Mouse (Mus musculus) midbrain, postnatal 0 days (tissue): Measurements from ENCODE around the gene Pde4a. TPM values are rescaled to one million over a fixed set of nuclear protein-coding genes. Genes with fewer than 3 reads are reported as not detected.

Source experiments
- ATAC-seq: fragments of 200-750 bp; cut with Nextera tagmentation; 2 replicates; pipeline ENCODE4 v1.8.0; 2017; ENCODE audit warnings: moderate number of reproducible peaks, mild to moderate bottlenecking, moderate TSS enrichment, moderate library complexity; ENCODE audit not compliant: low FRiP score
- DNase-seq: peaks from one replicate; pipeline ENCODE4 v3.0.0-alpha.2; 2015; ENCODE audit warnings: low spot score
- H3K27ac ChIP-seq: fragments of 300-500 bp; sonication (generic); 2 replicates; pipeline ENCODE4 v1.5.1; 2014; ENCODE audit warnings: low read depth, mild to moderate bottlenecking, low read length, mixed read lengths
- H3K27me3 ChIP-seq: fragments of 300-500 bp; sonication (generic); 2 replicates; pipeline ENCODE4 v1.6.1; 2014; ENCODE audit warnings: low read length, control low read depth, mixed read lengths; ENCODE audit not compliant: insufficient read depth
- H3K36me3 ChIP-seq: fragments of 300-500 bp; sonication (generic); 2 replicates; pipeline ENCODE4 v1.6.1; 2014; ENCODE audit warnings: low read length, control low read depth, mixed read lengths; ENCODE audit not compliant: insufficient read depth
- H3K4me1 ChIP-seq: fragments of 300-500 bp; sonication (generic); 2 replicates; pipeline ENCODE4 v1.6.1; 2014; ENCODE audit warnings: mild to moderate bottlenecking, control low read depth, antibody characterized with exemption, low read length, mixed read lengths; ENCODE audit not compliant: insufficient read depth
- H3K4me2 ChIP-seq: fragments of 300-500 bp; sonication (generic); 2 replicates; pipeline ENCODE4 v1.6.1; 2014; ENCODE audit warnings: low read depth, mild to moderate bottlenecking, low read length, mixed read lengths; ENCODE audit not compliant: poor library complexity, severe bottlenecking
- H3K4me3 ChIP-seq: fragments of 300-500 bp; sonication (generic); 2 replicates; pipeline ENCODE4 v1.5.1; 2014; ENCODE audit warnings: low read depth, mild to moderate bottlenecking, low read length, moderate library complexity
- H3K9ac ChIP-seq: fragments of 300-500 bp; sonication (generic); replicated peaks from 2 replicates; pipeline ENCODE4 v1.6.1; 2014; ENCODE audit warnings: mild to moderate bottlenecking, low read length, moderate library complexity, mixed read lengths; ENCODE audit not compliant: poor library complexity, severe bottlenecking
- H3K9me3 ChIP-seq: fragments of 300-500 bp; sonication (generic); 2 replicates; pipeline ENCODE4 v1.6.1; 2016; ENCODE audit warnings: low read length, control low read depth
- CTCF ChIP-seq: IDR thresholded peaks from 2 replicates; pipeline ENCODE4 v1.5.1; 2016; ENCODE audit warnings: antibody characterized with exemption, mild to moderate bottlenecking
- WGBS: fragments of 180-500 bp; shearing (Covaris S2); extraction: QIAGEN DNeasy Blood & Tissue Kit; methylation state at CpG from one replicate; pipeline ENCODE4 v1.1.7; 2014; 5-methylcytosine and 5-hydroxymethylcytosine counted together
- polyA plus RNA-seq: library from polyadenylated mRNA; unstranded; fragments of >200 nt; fragmentation: Nextera tagmentation; extraction: Ambion mirVana; gene quantifications from 2 replicates; pipeline ENCODE4 v1.2.1, GENCODE M21; 2015
- total RNA-seq: library from RNA; depleted of rRNA; stranded (reverse); fragments of >200 nt; gene quantifications from 2 replicates; pipeline ENCODE4 v1.2.3, GENCODE M21; 2014

Gene Pde4a
- total and polyA plus RNA-seq, 2 experiments from 2014 or later = 46.5 to 59.8 TPM

DNA sequence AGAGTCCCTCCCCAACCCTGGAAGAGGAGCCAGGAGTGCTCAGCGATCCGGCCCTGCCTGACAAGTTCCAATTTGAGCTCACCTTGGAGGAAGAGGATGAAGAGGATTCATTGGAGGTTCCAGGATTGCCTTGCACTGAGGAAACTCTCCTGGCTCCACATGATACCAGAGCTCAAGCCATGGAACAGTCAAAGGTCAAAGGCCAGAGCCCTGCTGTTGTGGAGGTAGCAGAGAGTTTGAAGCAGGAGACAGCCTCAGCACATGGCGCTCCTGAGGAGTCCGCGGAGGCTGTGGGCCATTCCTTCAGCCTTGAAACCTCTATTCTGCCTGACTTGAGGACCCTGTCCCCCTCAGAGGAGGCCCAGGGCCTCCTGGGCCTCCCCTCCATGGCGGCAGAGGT, 45.3 kb downstream of the Pde4a start:
- no peak for DNase-seq
- Histone ChIP-seq H3K27me3 (no peaks in the 10 kb centered on the region), H3K4me3 (no peak overlapping the region), H3K36me3 (peaks cover 36% of the 10 kb centered on the region), H3K9ac (no peak overlapping the region), H3K9me3 (no peaks in the 10 kb centered on the region), H3K4me1 (no peaks in the 10 kb centered on the region), H3K27ac (no peak overlapping the region), H3K4me2 (no peak overlapping the region)
- ATAC-seq = no peak
- 82% methylated on average over 6 of the region's 6 CpGs for WGBS
- no peak for TF ChIP-seq CTCF

DNA sequence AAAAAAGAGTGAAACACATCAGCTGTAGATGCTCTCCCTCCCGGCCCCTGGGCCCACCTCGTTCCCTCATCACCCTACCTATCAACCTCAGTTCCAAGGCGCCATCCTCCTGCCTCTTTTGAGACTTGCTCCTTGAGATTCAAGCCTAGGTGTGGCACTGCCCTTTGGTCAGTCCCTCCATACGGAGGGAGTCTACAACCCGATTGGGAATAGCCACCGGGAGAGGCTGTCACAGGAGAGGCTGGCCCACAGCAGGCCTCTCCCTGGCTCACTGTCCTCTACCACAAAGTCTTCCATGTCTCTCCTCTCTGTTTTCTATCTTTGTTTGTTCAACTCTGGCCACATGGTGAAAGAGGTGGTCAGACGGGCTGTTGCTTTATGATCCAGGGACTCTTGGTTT, 46.1 kb downstream of the Pde4a start:
- no peak overlapping the region for H3K9ac ChIP-seq
- WGBS = 85% methylated on average over 7 of the region's 7 CpGs
- H3K4me1 ChIP-seq = no peaks in the 10 kb centered on the region
- H3K4me3 ChIP-seq = no peak overlapping the region
- no peak for DNase-seq
- no peak overlapping the region for H3K27ac ChIP-seq
- no peaks in the 10 kb centered on the region for H3K27me3 ChIP-seq
- H3K9me3 ChIP-seq = no peaks in the 10 kb centered on the region
- no peak for ATAC-seq
- H3K36me3 ChIP-seq = peaks cover 28% of the 10 kb centered on the region
- no peak for TF ChIP-seq CTCF
- no peak overlapping the region for H3K4me2 ChIP-seq

DNA sequence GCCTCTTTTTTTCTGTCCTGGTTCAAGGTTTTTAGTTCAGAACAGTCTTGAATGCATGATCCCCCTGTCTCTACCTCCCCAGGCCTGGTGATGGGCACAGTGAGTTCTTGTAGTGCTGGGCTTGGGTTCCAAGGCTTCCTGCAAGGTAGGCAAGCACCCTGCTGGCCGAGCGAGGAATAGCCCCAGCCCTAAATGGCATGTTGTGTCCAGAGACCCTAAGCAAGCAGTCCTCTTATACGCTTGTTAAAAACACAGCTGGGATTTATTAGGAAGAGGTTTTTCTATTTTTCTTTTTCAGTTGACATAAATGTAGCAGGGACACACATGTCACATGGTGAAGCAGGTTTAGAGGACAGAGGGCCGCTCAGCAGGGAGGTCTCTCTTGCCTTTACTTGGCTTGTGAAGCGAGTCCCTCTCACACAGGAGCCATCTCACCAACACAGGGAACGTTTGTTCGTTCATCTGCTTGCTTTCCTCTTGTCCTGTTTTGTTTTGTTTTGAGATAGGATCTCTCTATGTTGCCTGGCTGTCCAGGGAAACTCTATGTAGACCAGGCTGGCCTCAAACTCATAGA, 48.2 kb downstream of the Pde4a start:
- TF ChIP-seq CTCF = peak; percentile 65
- ATAC-seq (no peak), DNase-seq (no peak)
- Histone ChIP-seq H3K9ac (no peak overlapping the region), H3K27ac (no peak overlapping the region), H3K4me3 (no peak overlapping the region), H3K9me3 (no peaks in the 10 kb centered on the region), H3K4me1 (no peaks in the 10 kb centered on the region), H3K27me3 (no peaks in the 10 kb centered on the region), H3K4me2 (no peak overlapping the region), H3K36me3 (peaks cover 18% of the 10 kb centered on the region; the same call in 1 of the 2 replicates)
- WGBS = 50% methylated on average over 7 of the region's 7 CpGs

DNA sequence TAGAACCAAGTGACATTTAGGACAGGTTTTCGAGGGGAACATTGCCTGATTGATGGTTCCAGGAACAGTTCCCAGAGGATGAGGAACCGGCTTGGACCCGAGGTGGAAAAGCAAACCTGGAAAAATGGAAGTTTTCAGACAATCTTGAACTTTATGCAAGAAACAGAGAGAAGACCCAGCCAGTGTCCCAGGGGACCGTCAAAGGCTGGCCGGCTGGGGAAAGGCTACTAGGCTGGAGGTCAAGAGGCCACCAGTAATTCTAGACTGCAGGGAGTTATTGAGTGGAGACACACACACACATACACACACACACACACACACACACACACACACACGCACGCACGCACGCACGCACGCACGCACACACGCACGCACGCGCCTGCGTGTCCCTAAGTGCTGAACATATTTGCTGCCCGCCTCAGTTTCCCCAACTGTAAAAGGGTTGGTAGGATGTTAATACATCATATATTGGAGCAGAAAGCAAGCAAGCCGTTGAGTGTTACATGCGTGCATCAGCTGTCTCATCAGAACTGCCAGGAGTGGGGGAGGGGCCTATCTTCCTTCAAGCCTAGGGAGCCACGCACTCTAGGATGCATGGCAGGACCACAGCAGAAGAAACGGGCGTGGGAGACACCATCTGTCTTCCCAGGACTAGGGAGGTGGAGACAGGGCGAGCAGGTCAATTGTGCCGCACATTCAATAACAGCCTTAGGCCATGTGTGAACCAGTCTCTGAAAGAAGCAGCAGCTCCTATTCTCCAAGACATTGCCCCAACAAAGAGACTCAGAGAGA, 50.7 kb downstream of the Pde4a start:
- ATAC-seq (no peak), DNase-seq (no peak)
- H3K4me1 ChIP-seq = no peaks in the 10 kb centered on the region; the same call in 1 of the 2 replicates
- WGBS = 68% methylated on average over 25 of the region's 25 CpGs
- no peak overlapping the region for H3K9ac ChIP-seq
- H3K36me3 ChIP-seq = peaks cover 8% of the 10 kb centered on the region; the same call in 1 of the 2 replicates
- H3K27ac ChIP-seq = no peak overlapping the region
- TF ChIP-seq CTCF = no peak
- H3K4me3 ChIP-seq = no peak overlapping the region
- no peaks in the 10 kb centered on the region for H3K9me3 ChIP-seq
- no peaks in the 10 kb centered on the region for H3K27me3 ChIP-seq
- H3K4me2 ChIP-seq = no peak overlapping the region

DNA sequence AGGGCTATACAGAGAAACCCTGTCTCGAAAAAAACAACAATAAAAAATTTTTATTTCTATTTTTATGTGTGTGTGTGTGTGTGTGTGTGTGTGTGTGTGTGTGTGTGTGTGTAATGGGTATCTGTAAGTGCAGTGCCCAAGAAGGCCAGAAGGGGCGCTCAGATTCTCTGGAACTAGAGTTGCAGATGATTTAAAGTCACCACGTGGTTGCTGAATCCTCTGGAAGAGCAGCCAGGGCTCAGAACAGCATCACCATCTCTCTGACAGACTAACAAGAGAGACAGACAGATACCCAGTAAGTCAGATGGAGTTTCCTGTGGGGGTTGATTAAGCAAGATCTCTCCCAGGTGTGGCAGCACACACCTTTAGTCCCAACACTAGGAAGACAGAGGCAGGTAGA, 54.3 kb downstream of the Pde4a start:
- Histone ChIP-seq H3K27me3 (no peaks in the 10 kb centered on the region), H3K4me1 (no peaks in the 10 kb centered on the region; the same call in 1 of the 2 replicates), H3K4me3 (no peak overlapping the region), H3K9me3 (no peaks in the 10 kb centered on the region), H3K27ac (no peak overlapping the region), H3K4me2 (no peak overlapping the region), H3K9ac (no peak overlapping the region), H3K36me3 (no peaks in the 10 kb centered on the region)
- no peak for DNase-seq
- no peak for ATAC-seq
- 50% methylated on average over 3 of the region's 3 CpGs for WGBS
- TF ChIP-seq CTCF = peak; percentile 38
